Mouse (Mus musculus) heart, postnatal 25 days (tissue): ENCODE measurements at regions not wholly inside any gene's neighbourhood (a gene's known extent, or its start where the extent isn't known, plus 50 kb on each side); places are given as distances from the start of the nearest gene placed in this dataset.

ENCODE experiments used
- DNase-seq: peaks from one replicate; pipeline ENCODE4 v3.0.0; 2022; ENCODE audit warnings: low spot score
- intact Hi-C: fragments of 180-260 bp; cut with DNase I; formaldehyde crosslinking; loops from one replicate; pipeline ENCODE4 v1.15.1; 2025

- no peak for DNase-seq
- intact Hi-C loops = no loop called here
Measured at GRCm38 (mm10) chr4:89457861-89458260, 147.0 kb upstream of the Cdkn2b start.

- intact Hi-C loops = no loop called here
- DNase-seq = no peak
Measured at GRCm38 (mm10) chr4:89454926-89455325, 144.1 kb upstream of the Cdkn2b start.

GRCm38 (mm10) chr4:89453051-89453450 lies 142.2 kb upstream of the Cdkn2b start:
- no peak for DNase-seq
- intact Hi-C loops = no loop called here

- intact Hi-C loops = no loop called here
- no peak for DNase-seq
Measured at GRCm38 (mm10) chr4:89451741-89452140, 140.9 kb upstream of the Cdkn2b start.

GRCm38 (mm10) chr4:89446765-89447487 lies 136.1 kb upstream of the Cdkn2b start:
- no peak for DNase-seq
- intact Hi-C loops = no loop called here

- intact Hi-C loops = no loop called here
- DNase-seq = no peak
Measured at GRCm38 (mm10) chr4:89446156-89446716, 135.4 kb upstream of the Cdkn2b start.

- intact Hi-C loops = no loop called here
- DNase-seq = no peak
Measured at GRCm38 (mm10) chr4:89445214-89446155, 134.6 kb upstream of the Cdkn2b start.

GRCm38 (mm10) chr4:89442526-89442925 lies 131.7 kb upstream of the Cdkn2b start:
- intact Hi-C loops = no loop called here
- no peak for DNase-seq

GRCm38 (mm10) chr4:89440821-89441220 lies 130.0 kb upstream of the Cdkn2b start:
- intact Hi-C loops = no loop called here

GRCm38 (mm10) chr4:89440326-89440725 lies 129.5 kb upstream of the Cdkn2b start:
- no peak for DNase-seq
- intact Hi-C loops = no loop called here

More at GRCm38 (mm10) chr4:89440821-89441220, 130.0 kb upstream of the Cdkn2b start:
- DNase-seq = no peak

GRCm38 (mm10) chr4:89438665-89439064 lies 127.8 kb upstream of the Cdkn2b start:
- DNase-seq = no peak

GRCm38 (mm10) chr4:89436764-89437163 lies 125.9 kb upstream of the Cdkn2b start:
- intact Hi-C loops = no loop called here

More at GRCm38 (mm10) chr4:89438665-89439064, 127.8 kb upstream of the Cdkn2b start:
- intact Hi-C loops = no loop called here

GRCm38 (mm10) chr4:89434152-89434551 lies 123.3 kb upstream of the Cdkn2b start:
- intact Hi-C loops = no loop called here

More at GRCm38 (mm10) chr4:89436764-89437163, 125.9 kb upstream of the Cdkn2b start:
- DNase-seq = no peak

GRCm38 (mm10) chr4:89433528-89433927 lies 122.7 kb upstream of the Cdkn2b start:
- no peak for DNase-seq
- intact Hi-C loops = no loop called here

More at GRCm38 (mm10) chr4:89434152-89434551, 123.3 kb upstream of the Cdkn2b start:
- no peak for DNase-seq

- intact Hi-C loops = no loop called here
- no peak for DNase-seq
Measured at GRCm38 (mm10) chr4:89431520-89431919, 120.7 kb upstream of the Cdkn2b start.

GRCm38 (mm10) chr4:89428465-89428864 lies 117.6 kb upstream of the Cdkn2b start:
- intact Hi-C loops = no loop called here
- DNase-seq = no peak

- no peak for DNase-seq
- intact Hi-C loops = no loop called here
Measured at GRCm38 (mm10) chr4:89427345-89428293, 116.8 kb upstream of the Cdkn2b start.

- DNase-seq = no peak
- intact Hi-C loops = no loop called here
Measured at GRCm38 (mm10) chr4:89425916-89426315, 115.1 kb upstream of the Cdkn2b start.

- peak; percentile 21 for DNase-seq
Measured at GRCm38 (mm10) chr4:89421694-89422354, 111.0 kb upstream of the Cdkn2b start.

More at GRCm38 (mm10) chr4:89421694-89422354, 111.0 kb upstream of the Cdkn2b start:
- intact Hi-C loops = no loop called here
